Mouse (Mus musculus) spleen, embryonic (tissue): ENCODE results near the gene E330014E10Rik.
"Not testable (repeated sequence)": the region's sequence is repeated elsewhere in the genome, so short reads cannot be mapped to it uniquely, and the experiment has no call there.

Experiments used
- CTCF ChIA-PET: fragments of 350-600 bp; sonication (Branson Sonifier 250); formaldehyde crosslinking; loops from one replicate; lab custom pipeline; 2022; lab: Charles Lee

The E330014E10Rik gene

GRCm38 (mm10) chr5:95775690-95776089 lies at the start of gene E330014E10Rik:
E330014E10Rik (plus strand) TSS chr5:95775990.
- CTCF ChIA-PET, result not testable (repeated sequence)

DNA sequence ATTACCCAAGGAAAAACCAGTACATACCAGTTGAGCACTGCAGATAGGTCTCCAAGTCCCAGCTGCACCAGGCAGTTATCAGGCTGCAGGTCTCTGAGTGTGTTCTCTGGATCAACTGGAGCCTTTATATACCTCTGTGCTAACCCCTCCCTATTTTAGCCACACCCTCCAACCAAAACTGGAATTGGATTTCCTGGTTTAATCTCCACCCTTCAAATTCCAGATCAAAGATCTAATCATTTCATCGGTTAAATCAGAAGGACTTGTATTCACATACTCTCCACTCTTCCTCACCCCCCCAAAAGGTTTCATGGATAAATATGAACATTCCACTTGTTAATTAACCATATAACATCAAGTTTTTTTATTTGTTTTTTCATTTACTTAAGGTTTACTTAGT lies 39.7 kb upstream of the E330014E10Rik start, which contains the start of gene Gm7978:
Gene Gm7978, minus strand, starts transcription at position 101 of the 400 bp plus-strand sequence.
- CTCF ChIA-PET, result not testable (repeated sequence)

DNA sequence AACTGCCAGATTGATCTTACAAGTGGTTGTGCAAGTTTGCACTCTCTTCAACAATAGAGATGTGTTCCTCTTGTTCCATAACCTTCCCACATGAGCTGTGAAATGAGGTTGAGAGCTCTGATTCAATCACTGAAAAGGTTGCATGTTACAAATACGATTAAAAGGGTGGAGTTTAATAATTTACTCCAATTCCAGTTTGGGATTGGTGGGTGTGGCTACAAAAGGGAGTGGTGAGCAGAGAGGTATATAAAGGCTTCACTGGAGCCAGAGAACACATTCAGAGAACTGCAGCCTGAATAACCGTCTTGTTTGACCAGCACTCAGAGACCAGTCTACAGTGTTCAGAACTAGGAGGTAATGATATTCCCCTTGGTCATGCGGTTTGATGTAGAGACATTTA lies 34.1 kb upstream of the E330014E10Rik start, which contains the start of gene Gm7982:
Gene Gm7982, plus strand, starts transcription at position 301 of the 400 bp plus-strand sequence.
- CTCF ChIA-PET, result not testable (repeated sequence)

GRCm38 (mm10) chr5:95810841-95811240 lies 35.1 kb downstream of the E330014E10Rik start:
- CTCF ChIA-PET, result not testable (repeated sequence)

DNA sequence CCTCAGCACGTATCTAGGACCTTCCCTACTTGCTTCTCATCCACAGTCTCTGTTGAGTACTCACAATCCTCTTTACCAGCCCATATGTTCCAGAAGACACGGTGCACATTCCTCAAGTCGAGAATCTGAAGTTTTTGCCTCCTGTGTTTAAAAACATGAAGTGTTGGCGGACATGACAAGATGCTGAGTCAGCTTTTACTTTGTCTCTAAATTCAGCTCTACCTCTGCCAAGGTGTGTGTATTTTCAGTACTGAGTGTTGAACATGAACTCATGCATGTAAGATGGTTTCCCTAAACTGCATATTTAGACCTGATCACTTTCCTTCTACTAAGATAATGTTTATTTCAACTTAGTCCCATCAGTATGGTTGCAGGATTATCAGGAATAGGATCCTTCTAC lies 60.8 kb downstream of the E330014E10Rik start:
- CTCF ChIA-PET, result no interaction called here

GRCm38 (mm10) chr5:95854030-95854429 lies 78.2 kb downstream of the E330014E10Rik start:
- CTCF ChIA-PET, result no interaction called here
